Mouse (Mus musculus) bone marrow macrophage, adult 2 months (primary cell): Measurements from ENCODE around the gene Gria4. TPM values are rescaled to one million over a fixed set of nuclear protein-coding genes. Genes with fewer than 3 reads are reported as not detected.
"Not testable (repeated sequence)": the region's sequence is repeated elsewhere in the genome, so short reads cannot be mapped to it uniquely, and the experiment has no call there.

Experiments
- H3K27ac ChIP-seq: 2 replicates; pipeline ENCODE4 v1.5.1; 2012; ENCODE audit warnings: low read depth, low read length; ENCODE audit not compliant: insufficient read depth
- H3K4me1 ChIP-seq: 2 replicates; pipeline ENCODE4 v1.6.1; 2012; ENCODE audit warnings: low read length; ENCODE audit not compliant: control insufficient read depth, insufficient read depth
- H3K4me3 ChIP-seq: 2 replicates; pipeline ENCODE4 v1.5.1; 2012; ENCODE audit warnings: mild to moderate bottlenecking, low read length, moderate library complexity; ENCODE audit not compliant: insufficient read depth
- CTCF ChIP-seq: IDR thresholded peaks from 2 replicates; pipeline ENCODE4 v1.5.1; 2012; ENCODE audit warnings: low read depth, mild to moderate bottlenecking, low read length, moderate library complexity
- POLR2A ChIP-seq: IDR thresholded peaks from 2 replicates; pipeline ENCODE4 v1.6.1; 2012; ENCODE audit warnings: mild to moderate bottlenecking, low read depth, low read length, borderline replicate concordance
- polyA plus RNA-seq: library from polyadenylated mRNA; stranded (reverse); fragments of >200 nt; gene quantifications from 2 replicates; pipeline ENCODE4 v1.2.4, GENCODE M21; 2012; ENCODE audit not compliant: missing spikeins, insufficient read depth, insufficient read length

Gria4 gene
- polyA plus RNA-seq, 1 experiment, result not detected

- Histone ChIP-seq H3K4me1 (no peaks in the 10 kb centered on the region), H3K4me3 (no peak overlapping the region), H3K27ac (no peak overlapping the region)
- TF ChIP-seq POLR2A (no peak), CTCF (no peak)
These were observed 309.6 kb downstream of the Gria4 start for GRCm38 (mm10) chr9:4486428-4486827.

- Histone ChIP-seq H3K4me3 (no peak overlapping the region), H3K27ac (no peak overlapping the region), H3K4me1 (no peaks in the 10 kb centered on the region)
- TF ChIP-seq POLR2A (no peak), CTCF (no peak)
These were observed 311.5 kb downstream of the Gria4 start for GRCm38 (mm10) chr9:4484502-4484901.

GRCm38 (mm10) chr9:4470791-4471190 lies 325.2 kb downstream of the Gria4 start:
- Histone ChIP-seq H3K4me3 (no peak overlapping the region), H3K27ac (no peak overlapping the region), H3K4me1 (no peaks in the 10 kb centered on the region)
- no peak for TF ChIP-seq POLR2A
- TF ChIP-seq CTCF, result no peak

DNA sequence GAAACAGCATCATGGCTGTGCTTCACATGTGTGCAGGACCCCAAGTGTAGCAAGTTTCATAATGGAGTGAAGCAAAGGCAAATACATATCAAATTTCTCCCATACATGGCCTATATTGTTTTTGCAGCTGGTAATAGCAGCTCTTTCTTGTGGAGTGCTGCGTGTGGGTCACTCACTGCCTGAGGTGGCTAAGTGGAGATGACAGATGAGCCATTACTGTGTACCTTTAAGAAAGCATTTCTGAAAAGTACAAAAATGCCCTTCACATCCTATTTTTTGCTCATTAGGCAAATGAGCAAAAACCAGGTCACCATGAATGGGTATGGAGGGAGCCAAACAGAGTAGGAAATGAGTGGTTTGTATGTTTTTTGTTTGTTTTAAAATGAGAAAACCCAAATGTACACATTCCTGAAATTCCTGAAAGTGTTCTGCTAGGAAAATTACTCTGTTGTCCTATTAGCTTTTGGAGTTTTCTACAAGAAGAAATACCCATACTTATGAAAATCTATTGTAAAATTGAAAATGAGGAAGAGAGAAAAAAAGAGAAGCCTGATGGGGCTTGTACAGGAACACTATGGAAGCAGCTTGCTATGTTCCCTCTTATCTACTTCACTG lies 336.5 kb downstream of the Gria4 start:
- H3K4me1 ChIP-seq, result no peaks in the 10 kb centered on the region
- H3K27ac ChIP-seq, result no peak overlapping the region
- no peak for TF ChIP-seq POLR2A
- no peak for TF ChIP-seq CTCF
- H3K4me3 ChIP-seq, result no peak overlapping the region

DNA sequence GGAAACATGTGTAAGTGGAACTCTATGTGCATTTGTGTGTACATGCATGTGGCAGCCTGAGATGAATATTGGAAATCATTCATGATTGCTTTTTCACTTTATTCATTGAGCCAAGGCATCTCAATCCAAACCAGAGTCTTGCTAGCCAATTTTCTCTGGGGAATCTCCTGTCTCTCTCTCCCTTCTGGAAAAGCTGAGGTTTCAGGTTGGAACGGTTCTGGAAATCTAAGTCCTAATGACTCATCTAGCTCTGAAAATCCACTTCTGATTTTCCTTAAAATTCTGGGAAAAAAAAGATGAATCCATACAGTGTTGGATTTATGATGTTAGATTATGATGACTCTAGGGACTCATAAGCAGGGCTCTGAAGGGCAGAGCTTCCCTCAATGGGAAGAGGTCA lies 337.8 kb downstream of the Gria4 start:
- H3K4me3 ChIP-seq, result no peak overlapping the region
- H3K4me1 ChIP-seq, result no peaks in the 10 kb centered on the region
- TF ChIP-seq POLR2A (no peak), CTCF (no peak)
- no peak overlapping the region for H3K27ac ChIP-seq

DNA sequence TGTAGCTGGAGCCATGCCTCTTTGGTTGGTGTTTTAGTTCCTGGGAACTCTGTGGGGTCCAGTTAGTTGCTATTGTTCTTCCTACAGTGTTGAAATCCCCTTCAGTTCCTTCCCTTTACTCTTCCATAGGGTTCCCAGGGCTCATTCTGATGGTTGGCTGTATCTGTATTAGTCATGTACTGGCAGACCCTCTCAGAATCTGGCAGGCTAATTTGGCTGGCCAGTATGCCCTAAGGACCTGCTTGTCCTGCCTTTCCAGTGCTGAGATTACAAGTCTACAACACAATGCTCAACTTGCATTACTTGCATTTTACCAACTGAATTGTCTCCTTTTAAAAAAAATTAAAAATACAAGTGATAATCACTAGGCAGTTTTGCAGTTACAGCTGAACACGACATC lies 338.4 kb downstream of the Gria4 start:
- Histone ChIP-seq H3K27ac (no peak overlapping the region), H3K4me3 (no peak overlapping the region), H3K4me1 (no peaks in the 10 kb centered on the region)
- TF ChIP-seq POLR2A, result no peak
- TF ChIP-seq CTCF, result no peak

DNA sequence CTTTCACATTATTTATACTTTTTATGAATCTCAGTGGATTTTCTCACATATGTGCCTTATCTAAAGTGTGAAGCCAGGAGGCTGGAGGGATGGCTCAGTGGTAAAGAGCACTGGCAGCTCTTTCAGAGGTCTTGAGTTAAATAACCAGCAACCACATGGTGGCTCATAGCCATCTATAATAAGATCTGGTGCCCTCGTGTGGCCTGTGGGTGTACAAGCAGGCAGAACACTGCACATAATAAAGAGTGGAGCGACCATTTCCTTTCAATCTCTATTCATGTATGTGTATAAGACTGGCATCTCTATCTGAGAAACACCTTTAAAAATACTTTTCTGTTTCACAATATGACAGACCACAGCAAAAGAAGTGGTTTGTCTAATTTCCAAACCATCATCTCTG lies 353.1 kb downstream of the Gria4 start:
- no peak overlapping the region for H3K4me3 ChIP-seq
- H3K4me1 ChIP-seq, result no peaks in the 10 kb centered on the region
- TF ChIP-seq POLR2A, result no peak
- TF ChIP-seq CTCF, result peak; percentile 48
- no peak overlapping the region for H3K27ac ChIP-seq

GRCm38 (mm10) chr9:4400801-4401200 lies 395.2 kb downstream of the Gria4 start:
- H3K4me3 ChIP-seq, H3K27ac ChIP-seq, H3K4me1 ChIP-seq: not testable (repeated sequence)

GRCm38 (mm10) chr9:4376640-4377120 lies 419.4 kb downstream of the Gria4 start:
- Histone ChIP-seq H3K27ac (peak overlapping the region; percentile 50; the same call in 1 of the 2 replicates), H3K4me3 (peak overlapping the region; percentile 84), H3K4me1 (peaks cover 17% of the 10 kb centered on the region)
- TF ChIP-seq CTCF, result no peak
- TF ChIP-seq POLR2A, result no peak

DNA sequence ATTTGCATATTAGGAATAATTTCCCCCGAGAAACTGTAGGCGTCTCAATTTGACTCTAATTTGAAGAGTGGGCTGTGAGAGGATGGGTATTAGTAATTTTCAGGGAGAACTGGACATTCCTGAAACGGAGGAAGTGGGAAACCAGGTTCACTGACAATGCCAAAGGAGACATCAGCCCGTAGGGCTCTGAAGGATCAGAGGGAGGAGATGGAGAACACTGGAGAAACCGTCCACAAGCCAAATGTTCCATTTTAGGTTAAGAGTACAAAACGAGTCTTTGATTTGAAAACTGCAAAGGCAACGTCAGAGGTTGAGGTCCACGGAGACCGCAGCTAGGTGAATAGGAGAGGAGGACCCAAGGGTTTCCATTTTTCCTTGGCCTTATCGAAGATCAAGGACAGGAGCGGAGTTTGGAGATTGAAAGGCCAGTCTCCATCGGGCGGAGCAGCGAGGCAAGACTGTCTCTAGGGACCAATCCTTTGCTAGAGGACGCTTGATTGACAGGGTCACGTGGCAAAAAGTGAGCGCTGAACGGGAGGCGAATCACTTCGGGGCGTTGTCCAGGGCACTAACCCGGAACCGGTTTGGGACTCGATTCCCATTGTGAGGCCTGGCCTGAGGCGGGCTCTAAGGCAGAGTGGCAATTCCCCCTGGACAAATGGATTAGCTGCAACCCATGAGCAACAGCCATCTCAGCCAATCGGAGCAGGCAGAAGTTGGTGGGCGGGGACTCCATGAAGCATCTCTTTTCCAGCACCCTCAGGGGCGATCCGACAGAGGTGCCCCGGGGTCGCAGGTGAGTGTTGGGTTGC lies 420.0 kb downstream of the Gria4 start, which contains the start of gene Msantd4:
Gene Msantd4, plus strand, starts transcription at position 735 of the 812 bp plus-strand sequence.
- TF ChIP-seq POLR2A, result no peak
- TF ChIP-seq CTCF, result no peak
- Histone ChIP-seq H3K4me3 (peak within 1 kb of the TSS; percentile 84), H3K4me1 (peaks cover 15% of the 10 kb centered on the region), H3K27ac (peak within 1 kb of the TSS; percentile 64)
